Mouse (Mus musculus) liver, embryonic 14.5 days (tissue): ENCODE measurements around the gene Eef1akmt2.

Experiments used
- CTCF ChIP-seq: IDR thresholded peaks from 2 replicates; pipeline ENCODE4 v1.5.1; 2016; ENCODE audit warnings: antibody characterized with exemption, low read depth, control low read depth
- EP300 ChIP-seq: IDR thresholded peaks from 2 replicates; pipeline ENCODE4 v1.6.1; 2016; ENCODE audit warnings: antibody characterized with exemption, low read depth

DNA sequence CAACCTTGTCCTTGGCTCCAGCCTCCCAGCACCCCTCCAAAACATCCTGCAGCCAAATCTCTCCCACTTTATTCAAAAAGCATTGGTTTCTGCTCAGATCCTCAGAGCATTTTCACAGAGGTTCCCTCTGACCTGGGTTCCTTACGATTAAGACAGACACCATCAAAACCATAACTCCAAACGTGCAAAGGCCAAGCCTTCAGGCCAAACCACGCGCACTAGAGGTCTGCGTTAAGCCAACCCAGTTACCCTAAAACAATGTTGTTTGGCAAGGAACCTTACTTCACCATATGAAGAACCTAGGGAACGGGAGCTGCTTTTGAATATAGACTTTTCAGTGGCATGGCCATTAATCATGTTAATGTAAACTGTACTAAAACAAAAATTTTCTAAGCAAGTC lies 42.8 kb downstream of the Eef1akmt2 start:
- TF ChIP-seq CTCF (no peak), EP300 (no peak)
